Mouse (Mus musculus): ENCODE measurements around the gene Zscan4d.
"Not testable (repeated sequence)": the region's sequence is repeated elsewhere in the genome, so short reads cannot be mapped to it uniquely, and the experiment has no call there.

The Zscan4d gene

DNA sequence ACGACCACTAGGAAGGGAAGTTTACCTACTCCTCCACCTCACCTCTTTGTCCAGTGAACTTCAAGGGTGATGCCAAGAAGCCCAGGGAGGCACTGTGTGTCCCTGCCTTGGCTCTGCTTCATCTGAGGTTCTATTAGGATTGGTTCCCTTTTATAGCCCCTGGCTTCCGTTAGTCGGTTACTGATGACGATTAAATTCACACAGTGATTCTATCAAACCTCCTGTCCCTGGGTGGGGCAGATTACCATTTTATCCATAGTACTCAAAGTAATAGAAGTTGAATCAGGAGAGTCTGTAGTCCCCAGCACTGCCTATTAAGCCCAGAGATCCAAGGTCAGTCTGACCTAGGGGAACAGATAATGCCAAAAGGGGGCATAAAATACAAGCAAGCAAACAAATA lies at the start of gene Zscan4d:
Zscan4d (minus strand) TSS at position 101 of the 400 bp plus-strand sequence.
- not testable (repeated sequence) for DNase-seq (ENCODE audit: extremely low spot score)

DNA sequence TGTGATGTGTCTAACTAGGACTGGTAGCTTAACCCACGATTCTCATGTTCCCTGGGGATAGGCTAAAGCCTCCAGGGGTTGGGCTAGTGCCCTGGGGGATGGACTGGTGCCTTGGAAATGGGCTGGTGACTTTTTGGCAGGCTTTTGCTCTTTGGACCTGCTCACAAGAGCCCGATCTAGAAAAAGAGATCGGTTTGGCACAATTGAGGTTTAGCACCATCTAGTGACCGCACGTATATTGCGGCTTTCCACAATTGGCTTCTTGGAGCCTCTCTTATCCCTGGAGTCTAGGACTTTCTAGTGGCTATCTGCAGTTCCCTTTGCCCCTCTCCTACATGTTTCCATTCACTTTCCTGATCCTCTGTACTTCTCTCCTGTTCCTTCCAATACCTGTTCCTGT lies 7.9 kb downstream of the Zscan4d start:
- not testable (repeated sequence) for DNase-seq (ENCODE audit: extremely low spot score)
